Mouse (Mus musculus) embryo, embryonic 10.5 days (tissue): ENCODE results near the gene Lhfpl5.

ENCODE experiments used
- DNase-seq: peaks from one replicate; pipeline ENCODE4 v3.0.0-alpha.2; 2015; ENCODE audit warnings: low spot score

Gene Lhfpl5

GRCm38 (mm10) chr17:28572941-28573340, 2.5 kb upstream of the Lhfpl5 start:
- DNase-seq: no peak

GRCm38 (mm10) chr17:28580396-28580795, 5.0 kb downstream of the Lhfpl5 start:
- DNase-seq: peak; percentile 86

- DNase-seq: no peak
Observed at GRCm38 (mm10) chr17:28581056-28581455, 5.6 kb downstream of the Lhfpl5 start.

- DNase-seq: no peak
Observed at GRCm38 (mm10) chr17:28586509-28586908, 11.1 kb downstream of the Lhfpl5 start.

- no peak for DNase-seq
Observed at GRCm38 (mm10) chr17:28588591-28588990, 13.2 kb downstream of the Lhfpl5 start.

GRCm38 (mm10) chr17:28590596-28590995, 15.2 kb downstream of the Lhfpl5 start:
- no peak for DNase-seq

GRCm38 (mm10) chr17:28591476-28591875, 16.0 kb downstream of the Lhfpl5 start:
- no peak for DNase-seq

- DNase-seq: peak; percentile 83
Observed at GRCm38 (mm10) chr17:28592998-28593397, 17.6 kb downstream of the Lhfpl5 start.

- DNase-seq: no peak
Observed at GRCm38 (mm10) chr17:28593965-28594364, 18.5 kb downstream of the Lhfpl5 start.

GRCm38 (mm10) chr17:28600780-28601179, 25.3 kb downstream of the Lhfpl5 start:
- no peak for DNase-seq

- DNase-seq: no peak
Observed at GRCm38 (mm10) chr17:28601557-28602250, 26.3 kb downstream of the Lhfpl5 start.

GRCm38 (mm10) chr17:28609543-28609942, 34.1 kb downstream of the Lhfpl5 start:
- no peak for DNase-seq

- no peak for DNase-seq
Observed at GRCm38 (mm10) chr17:28612603-28613002, 37.2 kb downstream of the Lhfpl5 start.

- no peak for DNase-seq
Observed at GRCm38 (mm10) chr17:28613096-28613495, 37.7 kb downstream of the Lhfpl5 start.

GRCm38 (mm10) chr17:28615332-28615731, 39.9 kb downstream of the Lhfpl5 start:
- no peak for DNase-seq

- DNase-seq: no peak
Observed at GRCm38 (mm10) chr17:28617636-28618035, 42.2 kb downstream of the Lhfpl5 start.

- DNase-seq: no peak
Observed at GRCm38 (mm10) chr17:28618124-28618523, 42.7 kb downstream of the Lhfpl5 start.

- no peak for DNase-seq
Observed at GRCm38 (mm10) chr17:28618775-28619174, 43.3 kb downstream of the Lhfpl5 start.

GRCm38 (mm10) chr17:28621381-28622299, 46.2 kb downstream of the Lhfpl5 start:
- DNase-seq: peak; percentile 76

GRCm38 (mm10) chr17:28622300-28622759, 46.9 kb downstream of the Lhfpl5 start, which contains the start of gene Srpk1:
Gene Srpk1 (minus strand): TSS chr17:28622709.
- DNase-seq: peak; percentile 95

GRCm38 (mm10) chr17:28624841-28625240, 49.4 kb downstream of the Lhfpl5 start:
- no peak for DNase-seq

- DNase-seq: no peak
Observed at GRCm38 (mm10) chr17:28625327-28625726, 49.9 kb downstream of the Lhfpl5 start.

- no peak for DNase-seq
Observed at GRCm38 (mm10) chr17:28626937-28627336, 51.5 kb downstream of the Lhfpl5 start.
